Mouse (Mus musculus): ENCODE measurements at regions not wholly inside any gene's neighbourhood (a gene's known extent, or its start where the extent isn't known, plus 50 kb on each side); places are given as distances from the start of the nearest gene placed in this dataset.

DNA sequence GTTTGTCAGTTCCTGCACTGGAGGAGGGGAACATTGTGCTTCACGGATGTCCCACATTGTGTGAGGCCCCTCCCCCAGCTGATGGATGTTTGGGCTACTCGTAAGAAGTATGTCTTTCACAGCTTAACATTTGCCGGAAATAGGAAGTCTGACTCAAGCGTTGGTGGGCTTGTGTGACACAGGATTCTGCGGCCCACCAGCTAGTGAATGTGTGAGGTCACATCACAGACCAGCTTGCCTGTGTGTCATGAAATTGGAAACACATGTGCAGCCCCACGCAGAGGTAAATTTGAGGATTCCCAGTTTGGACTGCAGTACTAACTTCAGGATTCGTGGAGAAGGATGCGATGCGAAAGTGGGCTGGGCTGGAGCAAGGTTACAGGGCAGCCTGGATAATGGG lies 1126.6 kb upstream of the A1bg start:
- no peak for DNase-seq (ENCODE audit: low spot score in 2 of 2)

DNA sequence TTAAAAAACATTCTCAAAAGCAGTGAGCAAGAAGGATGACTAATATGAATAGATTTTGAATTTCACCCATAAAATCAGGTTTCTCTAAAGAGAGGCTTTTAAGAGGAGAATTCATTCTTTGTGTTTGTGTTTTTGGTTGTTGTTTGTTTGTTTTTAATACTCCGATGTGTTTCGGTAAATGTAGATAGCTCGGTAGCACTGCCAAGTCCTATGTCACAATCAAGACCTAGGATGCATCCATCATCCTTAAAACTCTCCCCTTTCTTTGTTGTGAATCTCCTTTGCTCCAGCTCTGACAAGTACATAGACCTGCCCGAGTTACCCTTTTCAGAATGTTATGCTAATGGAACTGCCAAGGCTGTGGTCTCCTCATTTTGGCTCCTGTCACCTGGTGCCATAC lies 1126.2 kb upstream of the A1bg start:
- DNase-seq (ENCODE audit: low spot score in 2 of 2), result no peak

DNA sequence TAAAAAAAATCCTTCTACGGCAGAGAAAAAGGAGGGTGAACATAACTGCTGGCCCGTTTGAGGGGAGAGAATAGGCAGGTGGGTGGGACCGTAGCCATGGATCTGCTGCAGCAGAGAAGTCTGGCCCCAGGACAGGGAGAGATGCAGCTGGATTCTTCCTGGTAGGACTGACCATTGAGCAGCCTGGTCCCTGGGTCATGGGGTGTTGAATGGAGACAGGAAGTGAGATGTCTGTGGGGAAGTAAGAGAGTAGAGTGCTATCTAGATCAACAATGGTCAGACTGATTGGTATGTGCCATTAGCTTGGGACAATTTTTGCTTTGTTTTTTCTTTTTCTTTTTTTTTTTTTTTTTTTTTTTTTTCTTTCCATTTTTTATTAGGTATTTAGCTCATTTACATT lies 1123.5 kb upstream of the A1bg start:
- no peak for DNase-seq (ENCODE audit: low spot score in 2 of 2)

DNA sequence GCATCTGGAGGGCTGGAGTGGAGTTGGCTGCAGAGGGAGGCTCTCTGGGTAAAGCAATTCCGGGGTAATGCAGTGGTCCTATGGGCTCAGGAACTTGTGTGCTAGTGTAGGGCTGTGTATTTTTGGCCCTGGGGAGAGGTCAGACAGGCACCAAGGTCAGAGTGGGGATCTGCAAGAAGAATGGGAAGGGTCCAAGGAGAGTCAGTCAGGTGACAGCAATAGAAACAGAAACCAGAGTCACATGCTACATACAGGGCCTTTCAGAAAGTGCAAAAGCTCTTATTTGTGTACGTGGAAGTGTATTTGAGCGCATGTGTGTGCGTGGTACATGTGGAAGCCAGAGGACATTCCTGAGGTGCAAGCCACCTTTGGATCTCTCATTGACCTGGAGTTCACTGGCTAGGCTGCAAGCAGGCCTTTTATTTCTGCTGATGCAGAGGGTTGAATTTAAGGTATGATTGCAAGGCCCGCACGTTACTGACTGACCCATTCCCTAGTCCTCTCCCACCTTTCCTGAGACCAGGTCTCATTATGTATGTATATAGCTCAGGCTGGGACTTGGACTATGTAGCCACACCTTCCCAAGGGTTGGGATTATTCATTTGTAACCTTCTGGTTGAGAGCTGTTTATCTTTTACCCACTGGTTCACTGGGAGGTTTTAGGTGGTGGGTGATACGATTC lies 1122.0 kb upstream of the A1bg start:
- no peak for DNase-seq (ENCODE audit: low spot score in 2 of 2)

DNA sequence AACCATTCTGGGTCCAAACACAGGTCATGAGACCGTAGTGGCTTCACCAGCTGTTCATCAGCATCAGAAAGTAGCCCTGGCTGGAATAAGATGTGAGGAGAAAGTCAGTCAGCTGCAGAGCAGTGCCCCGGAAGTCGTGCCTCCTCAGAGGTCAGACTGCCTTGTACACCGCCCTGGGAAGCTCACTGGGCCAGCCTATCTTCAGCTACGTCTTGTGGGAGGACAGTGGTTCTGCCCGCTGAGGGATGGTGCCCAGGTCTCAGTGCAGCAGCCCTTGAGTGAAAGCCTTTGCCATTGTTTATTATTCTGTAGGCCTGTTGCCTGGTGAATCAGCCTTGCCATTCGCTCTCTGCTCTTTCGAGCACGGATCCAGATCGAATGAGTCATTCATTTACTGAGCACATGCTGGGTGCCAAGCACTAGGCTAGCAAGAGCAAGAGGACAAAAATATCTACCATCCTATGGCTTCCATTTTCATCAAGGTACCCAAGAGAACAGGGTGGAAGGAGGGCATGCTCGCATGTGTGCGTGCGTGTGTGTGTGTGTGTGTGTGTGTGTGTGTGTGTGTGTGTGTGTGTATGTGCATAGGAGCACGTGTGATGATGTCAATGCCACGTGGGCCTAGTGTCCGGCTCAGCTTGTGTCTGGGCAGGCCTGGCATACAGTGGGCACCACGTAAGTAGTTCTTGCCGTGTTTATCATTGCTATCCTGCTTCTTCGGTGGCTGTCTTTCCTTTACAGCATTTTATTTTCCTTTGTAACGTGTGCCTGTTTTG lies 1121.0 kb upstream of the A1bg start:
- no peak for DNase-seq (ENCODE audit: low spot score in 2 of 2)

DNA sequence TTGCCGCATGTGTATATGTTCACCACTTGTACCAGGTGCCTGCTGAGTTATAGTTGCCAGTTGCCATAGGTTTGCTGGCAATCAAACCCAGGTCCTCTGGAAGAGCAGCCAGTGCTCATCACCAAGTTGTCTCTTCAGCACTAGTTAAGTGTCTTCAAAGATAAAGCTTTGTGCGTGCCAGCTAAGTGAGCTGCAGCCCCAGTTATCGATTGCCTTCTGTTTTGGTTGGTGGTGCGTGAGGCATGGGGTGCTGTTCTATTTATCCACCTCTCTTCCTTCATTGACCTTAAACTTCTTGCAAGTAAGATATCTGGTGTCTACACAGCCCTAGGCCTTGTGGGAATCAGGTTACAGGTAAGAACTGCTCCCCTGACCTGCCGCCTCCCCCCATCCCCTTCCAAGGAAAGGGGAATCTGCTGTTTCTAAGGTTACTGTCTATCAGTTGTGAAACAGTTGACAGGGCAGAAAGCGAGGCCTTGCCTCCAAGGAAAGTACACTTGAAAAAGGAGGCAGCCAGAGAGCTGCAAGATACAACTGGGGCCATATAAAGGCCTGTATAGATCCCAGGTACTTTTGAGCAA lies 1120.2 kb upstream of the A1bg start:
- no peak for DNase-seq (ENCODE audit: low spot score in 2 of 2)
